Mouse (Mus musculus): ENCODE results near the gene Gkn1.

Gkn1 gene

GRCm38 (mm10) chr6:87323381-87323780 is 27.4 kb downstream of the Gkn1 start:
- peak; percentile 53 for DNase-seq (ENCODE audit: low spot score)

GRCm38 (mm10) chr6:87318651-87319050 is 32.1 kb downstream of the Gkn1 start:
- no peak for DNase-seq (ENCODE audit: low spot score)

- no peak for DNase-seq (ENCODE audit: low spot score)
Measured at GRCm38 (mm10) chr6:87316966-87317365, 33.8 kb downstream of the Gkn1 start.

GRCm38 (mm10) chr6:87312761-87313160 is 38.0 kb downstream of the Gkn1 start:
- no peak for DNase-seq (ENCODE audit: low spot score)

- no peak for DNase-seq (ENCODE audit: low spot score)
Measured at GRCm38 (mm10) chr6:87304486-87304885, 46.3 kb downstream of the Gkn1 start.

- DNase-seq (ENCODE audit: low spot score) = peak; percentile 14
Measured at GRCm38 (mm10) chr6:87302746-87303145, 48.0 kb downstream of the Gkn1 start.

GRCm38 (mm10) chr6:87301991-87302390 is 48.8 kb downstream of the Gkn1 start:
- DNase-seq (ENCODE audit: low spot score) = peak; percentile 19

Data from embryo, embryonic 10.5 days (tissue).